Mouse (Mus musculus): Measurements from ENCODE around the gene Prkaa1.
"Not testable (repeated sequence)": the region's sequence is repeated elsewhere in the genome, so short reads cannot be mapped to it uniquely, and the experiment has no call there.

The Prkaa1 gene

GRCm38 (mm10) chr15:5129111-5129805 lies 14.4 kb upstream of the Prkaa1 start:
- in situ Hi-C loops (cut with MseI, MboI) = no loop called here

- in situ Hi-C loops (cut with MseI, MboI) = not testable (repeated sequence)
Measured at GRCm38 (mm10) chr15:5130887-5131668, 12.6 kb upstream of the Prkaa1 start.

- in situ Hi-C loops (cut with MseI, MboI) = no loop called here
Measured at GRCm38 (mm10) chr15:5133301-5133700, 10.4 kb upstream of the Prkaa1 start.

- in situ Hi-C loops (cut with MseI, MboI) = no loop called here
Measured at GRCm38 (mm10) chr15:5134179-5134578, 9.5 kb upstream of the Prkaa1 start.

- in situ Hi-C loops (cut with MseI, MboI) = no loop called here
Measured at GRCm38 (mm10) chr15:5134945-5135483, 8.6 kb upstream of the Prkaa1 start.

- in situ Hi-C loops (cut with MseI, MboI) = no loop called here
Measured at GRCm38 (mm10) chr15:5138021-5138856, 5.4 kb upstream of the Prkaa1 start.

- in situ Hi-C loops (cut with MseI, MboI) = no loop called here
Measured at GRCm38 (mm10) chr15:5139366-5139765, 4.3 kb upstream of the Prkaa1 start.

- in situ Hi-C loops (cut with MseI, MboI) = no loop called here
Measured at GRCm38 (mm10) chr15:5139863-5140262, 3.8 kb upstream of the Prkaa1 start.

GRCm38 (mm10) chr15:5140357-5140756 lies 3.3 kb upstream of the Prkaa1 start:
- in situ Hi-C loops (cut with MseI, MboI) = no loop called here

GRCm38 (mm10) chr15:5142047-5142446 lies 1.6 kb upstream of the Prkaa1 start:
- in situ Hi-C loops (cut with MseI, MboI) = no loop called here

- in situ Hi-C loops (cut with MseI, MboI) = no loop called here
Measured at GRCm38 (mm10) chr15:5142714-5143113, 947 bp upstream of the Prkaa1 start.

GRCm38 (mm10) chr15:5144021-5144778 lies 539 bp downstream of the Prkaa1 start:
- in situ Hi-C loops (cut with MseI, MboI) = no loop called here

GRCm38 (mm10) chr15:5145196-5145945 lies 1.7 kb downstream of the Prkaa1 start:
- in situ Hi-C loops (cut with MseI, MboI) = no loop called here

GRCm38 (mm10) chr15:5149187-5149586 lies 5.5 kb downstream of the Prkaa1 start:
- in situ Hi-C loops (cut with MseI, MboI) = no loop called here

GRCm38 (mm10) chr15:5152171-5152570 lies 8.5 kb downstream of the Prkaa1 start:
- in situ Hi-C loops (cut with MseI, MboI) = no loop called here

GRCm38 (mm10) chr15:5154621-5155020 lies 11.0 kb downstream of the Prkaa1 start:
- in situ Hi-C loops (cut with MseI, MboI) = no loop called here

- in situ Hi-C loops (cut with MseI, MboI) = no loop called here
Measured at GRCm38 (mm10) chr15:5155093-5155492, 11.4 kb downstream of the Prkaa1 start.

GRCm38 (mm10) chr15:5156355-5156754 lies 12.7 kb downstream of the Prkaa1 start:
- in situ Hi-C loops (cut with MseI, MboI) = no loop called here

- in situ Hi-C loops (cut with MseI, MboI) = no loop called here
Measured at GRCm38 (mm10) chr15:5157386-5157785, 13.7 kb downstream of the Prkaa1 start.

GRCm38 (mm10) chr15:5158827-5159226 lies 15.2 kb downstream of the Prkaa1 start:
- in situ Hi-C loops (cut with MseI, MboI) = no loop called here

Measured in mouse trophoblast stem cell (cell line).